Mouse (Mus musculus): Measurements from ENCODE around the gene Gpc6.

Gene Gpc6

GRCm38 (mm10) chr14:117055134-117055533 is 130.0 kb downstream of the Gpc6 start:
- in situ Hi-C loops (cut with MboI, MseI), result no loop called here

GRCm38 (mm10) chr14:117061078-117061477 is 136.0 kb downstream of the Gpc6 start:
- in situ Hi-C loops (cut with MboI, MseI), result no loop called here

- in situ Hi-C loops (cut with MboI, MseI), result no loop called here
Measured at GRCm38 (mm10) chr14:117061527-117061926, 136.4 kb downstream of the Gpc6 start.

GRCm38 (mm10) chr14:117068179-117068578 is 143.1 kb downstream of the Gpc6 start:
- in situ Hi-C loops (cut with MboI, MseI), result no loop called here

- in situ Hi-C loops (cut with MboI, MseI), result no loop called here
Measured at GRCm38 (mm10) chr14:117070470-117071085, 145.5 kb downstream of the Gpc6 start.

GRCm38 (mm10) chr14:117093586-117093985 is 168.5 kb downstream of the Gpc6 start:
- in situ Hi-C loops (cut with MboI, MseI), result no loop called here

- in situ Hi-C loops (cut with MboI, MseI), result no loop called here
Measured at GRCm38 (mm10) chr14:117106900-117107299, 181.8 kb downstream of the Gpc6 start.

GRCm38 (mm10) chr14:117113153-117113552 is 188.0 kb downstream of the Gpc6 start:
- in situ Hi-C loops (cut with MboI, MseI), result no loop called here

- in situ Hi-C loops (cut with MboI, MseI), result no loop called here
Measured at GRCm38 (mm10) chr14:117122036-117122435, 196.9 kb downstream of the Gpc6 start.

- in situ Hi-C loops (cut with MboI, MseI), result no loop called here
Measured at GRCm38 (mm10) chr14:117130334-117130733, 205.2 kb downstream of the Gpc6 start.

GRCm38 (mm10) chr14:117131324-117131723 is 206.2 kb downstream of the Gpc6 start:
- in situ Hi-C loops (cut with MboI, MseI), result no loop called here

- in situ Hi-C loops (cut with MboI, MseI), result no loop called here
Measured at GRCm38 (mm10) chr14:117141077-117141848, 216.1 kb downstream of the Gpc6 start.

GRCm38 (mm10) chr14:117146089-117146488 is 221.0 kb downstream of the Gpc6 start:
- in situ Hi-C loops (cut with MboI, MseI), result no loop called here

- in situ Hi-C loops (cut with MboI, MseI), result no loop called here
Measured at GRCm38 (mm10) chr14:117146665-117147064, 221.6 kb downstream of the Gpc6 start.

GRCm38 (mm10) chr14:117151621-117152020 is 226.5 kb downstream of the Gpc6 start:
- in situ Hi-C loops (cut with MboI, MseI), result no loop called here

- in situ Hi-C loops (cut with MboI, MseI), result no loop called here
Measured at GRCm38 (mm10) chr14:117155884-117156465, 230.9 kb downstream of the Gpc6 start.

GRCm38 (mm10) chr14:117157426-117157825 is 232.3 kb downstream of the Gpc6 start:
- in situ Hi-C loops (cut with MboI, MseI), result no loop called here

GRCm38 (mm10) chr14:117166350-117166749 is 241.2 kb downstream of the Gpc6 start:
- in situ Hi-C loops (cut with MboI, MseI), result no loop called here

- in situ Hi-C loops (cut with MboI, MseI), result no loop called here
Measured at GRCm38 (mm10) chr14:117193364-117193763, 268.2 kb downstream of the Gpc6 start.

- in situ Hi-C loops (cut with MboI, MseI), result no loop called here
Measured at GRCm38 (mm10) chr14:117202012-117202411, 276.9 kb downstream of the Gpc6 start.

- in situ Hi-C loops (cut with MboI, MseI), result no loop called here
Measured at GRCm38 (mm10) chr14:117203960-117204359, 278.8 kb downstream of the Gpc6 start.

GRCm38 (mm10) chr14:117214373-117214772 is 289.3 kb downstream of the Gpc6 start:
- in situ Hi-C loops (cut with MboI, MseI), result no loop called here

GRCm38 (mm10) chr14:117226920-117227319 is 301.8 kb downstream of the Gpc6 start:
- in situ Hi-C loops (cut with MboI, MseI), result no loop called here
